Mouse (Mus musculus) cerebellum, adult 2 months (tissue): ENCODE measurements around the gene Shc4. TPM values are rescaled to one million over a fixed set of nuclear protein-coding genes. Genes with fewer than 3 reads are reported as not detected.
A peak's percentile ranks its signal among the peaks of the same experiment; 100 is the strongest.

Source experiments
- DNase-seq, 2 experiments: peaks; one replicate each; pipeline ENCODE4 v3.0.0; 2021
- H3K27ac ChIP-seq: fragments of 200-500 bp; 2 replicates; pipeline ENCODE4 v1.5.1; 2012; ENCODE audit warnings: low read length, control low read depth, inconsistent platforms; ENCODE audit not compliant: insufficient read depth
- H3K27me3 ChIP-seq: fragments of 200-500 bp; 2 replicates; pipeline ENCODE4 v1.6.1; 2012; ENCODE audit warnings: inconsistent platforms, mild to moderate bottlenecking, low read length, moderate library complexity; ENCODE audit not compliant: control insufficient read depth, insufficient read depth
- H3K4me1 ChIP-seq: fragments of 200-500 bp; 2 replicates; pipeline ENCODE4 v1.6.1; 2011; ENCODE audit warnings: low read length; ENCODE audit not compliant: control insufficient read depth, insufficient read depth
- H3K4me3 ChIP-seq: fragments of 200-500 bp; replicated peaks from 2 replicates; pipeline ENCODE3; 2011; ENCODE audit warnings: mild to moderate bottlenecking, low read depth, low read length, control low read depth; ENCODE audit not compliant: insufficient read depth
- CTCF ChIP-seq: fragments of 200-500 bp; IDR thresholded peaks from 2 replicates; pipeline ENCODE4 v1.5.1; 2011; ENCODE audit warnings: low read depth, mild to moderate bottlenecking, control low read depth, low read length, moderate library complexity, borderline replicate concordance; ENCODE audit not compliant: insufficient read depth
- POLR2A ChIP-seq: fragments of 200-500 bp; IDR thresholded peaks from 2 replicates; pipeline ENCODE4 v1.6.1; 2011; ENCODE audit warnings: low read length, control low read depth, borderline replicate concordance; ENCODE audit not compliant: insufficient read depth
- WGBS: fragments of 180-500 bp; shearing (Covaris S2); methylation state at CpG from one replicate; pipeline ENCODE4 v1.1.7; 2018; 5-methylcytosine and 5-hydroxymethylcytosine counted together
- polyA plus RNA-seq: library from polyadenylated mRNA; depleted of rRNA; stranded (reverse); fragments of >200 nt; gene quantifications from 2 replicates; pipeline ENCODE4 v1.2.3, GENCODE M21; 2012

Gene Shc4
- polyA plus RNA-seq, 1 experiment = 7.0 TPM

DNA sequence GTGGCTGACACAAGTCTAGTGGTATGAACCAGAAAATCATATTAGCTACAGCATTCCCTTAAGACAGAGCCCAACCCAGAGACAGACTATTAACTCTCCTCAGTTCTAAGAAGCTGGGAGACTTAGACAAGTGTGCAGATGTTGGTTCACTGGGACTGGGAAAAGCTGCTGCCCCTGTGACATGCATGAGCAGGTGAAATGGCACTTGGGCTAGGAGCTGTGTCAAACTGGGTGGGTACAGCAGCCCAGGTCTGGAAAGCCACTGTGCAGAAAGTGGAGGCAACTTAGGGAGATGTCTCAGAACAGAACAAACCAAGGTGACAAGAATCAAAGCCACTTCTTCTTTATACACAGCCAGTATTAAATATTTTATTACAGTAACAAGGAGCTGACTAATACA lies 10.8 kb upstream of the Shc4 start:
- Histone ChIP-seq H3K4me3 (no peak overlapping the region), H3K27ac (no peak overlapping the region), H3K27me3 (no peaks in the 10 kb centered on the region), H3K4me1 (peaks cover 5% of the 10 kb centered on the region; the same call in 1 of the 2 replicates)
- TF ChIP-seq POLR2A = no peak
- no peak for TF ChIP-seq CTCF
- no peak for DNase-seq

DNA sequence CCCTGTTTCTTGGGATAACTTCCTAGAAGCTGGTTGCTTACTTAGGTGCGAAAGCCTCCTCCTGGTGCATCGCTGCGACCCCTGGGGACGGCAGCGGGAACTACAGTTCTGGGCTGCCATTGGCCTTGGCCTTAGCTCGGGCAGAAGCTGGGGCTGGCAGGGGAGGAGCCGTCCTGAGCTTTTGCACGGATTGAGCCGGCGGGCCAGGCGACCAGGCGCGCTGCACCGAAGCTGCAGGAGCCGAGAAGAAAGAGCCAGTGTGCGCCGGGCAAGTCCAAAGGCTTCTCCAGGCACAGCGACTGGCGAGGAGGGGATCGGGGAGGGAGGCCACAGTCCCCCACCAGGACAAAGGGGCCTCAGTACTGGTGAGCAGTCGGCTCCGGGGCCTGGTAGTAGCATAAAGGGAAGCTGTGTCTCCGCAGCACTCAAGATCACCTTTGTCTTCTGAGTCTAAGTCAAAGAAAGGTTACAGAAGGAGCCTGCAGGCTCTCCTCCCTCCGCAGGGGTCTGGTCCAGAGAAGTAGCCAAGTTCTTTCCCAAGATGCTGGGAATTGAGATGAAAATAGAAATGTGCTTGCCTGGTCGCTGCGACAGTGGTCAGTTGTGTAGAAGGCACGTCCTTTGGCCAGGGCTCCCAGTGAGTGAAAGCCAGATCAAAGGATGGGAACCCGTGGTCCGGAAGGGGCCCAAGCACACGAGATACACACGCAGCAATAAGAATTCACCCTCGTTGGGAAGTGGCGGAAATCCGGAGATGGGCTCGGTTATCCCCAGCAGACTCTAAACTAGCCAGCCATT lies 8.0 kb upstream of the Shc4 start:
- Histone ChIP-seq H3K27ac (peak overlapping the region; percentile 78; the same call in 1 of the 2 replicates), H3K27me3 (no peaks in the 10 kb centered on the region), H3K4me1 (peaks cover 5% of the 10 kb centered on the region; the same call in 1 of the 2 replicates), H3K4me3 (peak overlapping the region; percentile 66)
- peak; percentile 94 to 98 for DNase-seq
- 11% methylated on average over 35 of the region's 35 CpGs for WGBS
- TF ChIP-seq CTCF (peak; percentile 96), POLR2A (no peak)

DNA sequence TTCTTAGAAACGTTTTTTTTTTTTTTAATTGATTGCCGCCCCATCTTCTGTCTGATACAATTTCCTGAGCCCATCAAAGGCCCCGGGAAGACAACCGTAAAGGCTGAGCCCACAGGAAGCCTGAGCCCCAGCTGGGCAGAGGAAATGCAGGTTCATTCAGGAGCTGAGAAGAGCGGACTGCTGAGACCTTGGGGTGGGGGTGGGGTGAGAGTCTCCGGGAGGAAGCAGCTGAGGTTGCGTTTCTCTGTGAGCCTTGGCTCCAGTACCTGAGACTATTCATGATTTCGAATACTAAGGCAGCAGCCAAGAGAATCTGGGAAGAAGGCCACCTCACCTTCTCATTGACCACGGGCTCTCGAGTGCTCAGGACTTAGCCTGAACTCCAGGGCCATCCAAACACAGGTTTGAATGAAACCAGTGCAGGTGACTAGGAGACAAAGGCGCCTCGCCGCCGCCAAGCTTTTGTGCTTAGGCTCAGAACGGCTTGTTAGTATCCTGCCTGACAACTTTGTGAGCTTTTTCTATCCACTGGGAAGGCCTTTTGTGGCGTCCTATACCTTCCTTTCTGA lies 682 bp upstream of the Shc4 start:
- DNase-seq = peak; percentile 39 to 49
- no peaks in the 10 kb centered on the region for H3K27me3 ChIP-seq
- H3K4me3 ChIP-seq = peak overlapping the region; percentile 60
- H3K4me1 ChIP-seq = no peaks in the 10 kb centered on the region
- TF ChIP-seq POLR2A (no peak), CTCF (no peak)
- WGBS = 7% methylated on average over 16 of the region's 16 CpGs
- H3K27ac ChIP-seq = no peak overlapping the region

DNA sequence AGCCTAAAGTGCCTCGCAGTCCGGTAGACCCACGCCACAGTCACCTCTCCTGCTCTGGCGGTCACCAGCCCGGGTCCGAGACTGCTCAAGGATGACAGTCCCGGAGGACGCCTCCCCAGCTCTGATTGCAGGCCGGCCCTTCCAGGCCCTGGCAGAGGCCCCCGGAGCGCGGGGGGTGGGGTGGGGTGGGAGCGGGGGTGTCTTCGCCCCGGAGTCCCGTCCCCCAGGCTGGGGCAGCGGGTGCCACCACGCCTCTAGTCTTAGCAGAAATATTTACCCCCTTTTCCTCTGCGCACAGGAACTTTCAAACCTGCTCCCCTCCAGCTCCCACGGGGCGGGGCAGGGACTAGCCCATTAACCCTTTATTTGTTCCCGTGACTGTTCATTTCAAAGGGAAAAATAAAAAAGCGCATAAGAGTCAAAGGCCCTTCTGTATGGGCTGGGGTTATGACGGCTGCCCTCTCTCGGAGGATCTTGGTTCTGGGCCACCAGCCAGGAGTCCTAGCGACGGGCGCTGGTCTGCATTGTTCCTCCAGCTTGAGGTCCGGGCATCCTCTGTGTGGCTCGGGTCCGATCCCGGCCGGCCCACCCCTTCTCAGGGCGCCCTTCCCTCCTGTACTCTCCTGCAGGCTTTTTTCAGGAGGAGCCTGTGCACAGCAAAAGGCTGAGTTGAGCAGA lies 401 bp downstream of the Shc4 start:
- H3K4me1 ChIP-seq = no peaks in the 10 kb centered on the region
- no peak for TF ChIP-seq CTCF
- TF ChIP-seq POLR2A = no peak
- H3K27ac ChIP-seq = no peak overlapping the region
- H3K27me3 ChIP-seq = no peaks in the 10 kb centered on the region
- DNase-seq = peak; percentile 72 to 74
- peak overlapping the region; percentile 60 for H3K4me3 ChIP-seq
- under 1% methylated on average over 34 of the region's 34 CpGs for WGBS

DNA sequence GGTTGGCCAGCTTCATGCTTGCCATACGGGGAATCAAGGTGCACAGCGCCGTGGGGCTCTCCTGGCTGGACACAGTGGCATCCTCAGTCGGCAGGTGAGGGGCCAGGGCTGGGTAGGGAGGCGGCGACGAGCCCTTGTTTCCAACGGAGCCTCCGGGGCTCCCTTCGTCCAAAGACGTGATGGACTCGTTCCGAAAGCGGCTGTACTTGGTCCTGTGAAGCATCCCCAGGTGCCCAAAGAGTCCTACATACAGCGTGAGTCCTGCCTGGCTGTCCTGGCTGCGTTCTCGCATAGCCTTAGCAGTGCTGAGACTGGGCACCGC lies 901 bp downstream of the Shc4 start:
- no peak overlapping the region for H3K27ac ChIP-seq
- peak overlapping the region; percentile 60 for H3K4me3 ChIP-seq
- DNase-seq = peak; percentile 34 to 49
- TF ChIP-seq CTCF (no peak), POLR2A (no peak)
- H3K27me3 ChIP-seq = no peaks in the 10 kb centered on the region
- H3K4me1 ChIP-seq = no peaks in the 10 kb centered on the region
- 2% methylated on average over 18 of the region's 18 CpGs for WGBS

DNA sequence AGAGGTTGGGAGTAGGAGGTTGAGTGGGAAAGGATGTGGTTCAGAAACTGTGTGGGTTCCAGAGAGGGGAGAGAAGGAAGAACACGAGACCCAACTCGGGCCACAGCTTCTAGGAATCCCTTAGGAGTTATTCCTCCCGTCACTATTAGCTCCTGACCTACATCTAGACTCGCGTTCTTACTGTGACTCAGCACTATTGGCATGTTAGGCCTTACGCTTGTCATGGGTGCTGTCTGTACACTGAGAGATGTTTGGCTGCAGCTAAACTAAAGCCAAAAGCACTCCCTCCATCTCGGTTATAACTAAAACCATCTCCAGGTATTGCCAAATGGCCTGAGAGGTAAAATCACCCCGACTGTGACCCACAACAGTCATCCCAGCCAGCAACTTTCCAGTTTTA lies 7.3 kb downstream of the Shc4 start:
- TF ChIP-seq CTCF (no peak), POLR2A (no peak)
- 80% methylated on average over 8 of the region's 8 CpGs for WGBS
- no peaks in the 10 kb centered on the region; the same call in 1 of the 2 replicates for H3K4me1 ChIP-seq
- no peak overlapping the region for H3K27ac ChIP-seq
- no peak overlapping the region for H3K4me3 ChIP-seq
- no peak for DNase-seq
- H3K27me3 ChIP-seq = no peaks in the 10 kb centered on the region

DNA sequence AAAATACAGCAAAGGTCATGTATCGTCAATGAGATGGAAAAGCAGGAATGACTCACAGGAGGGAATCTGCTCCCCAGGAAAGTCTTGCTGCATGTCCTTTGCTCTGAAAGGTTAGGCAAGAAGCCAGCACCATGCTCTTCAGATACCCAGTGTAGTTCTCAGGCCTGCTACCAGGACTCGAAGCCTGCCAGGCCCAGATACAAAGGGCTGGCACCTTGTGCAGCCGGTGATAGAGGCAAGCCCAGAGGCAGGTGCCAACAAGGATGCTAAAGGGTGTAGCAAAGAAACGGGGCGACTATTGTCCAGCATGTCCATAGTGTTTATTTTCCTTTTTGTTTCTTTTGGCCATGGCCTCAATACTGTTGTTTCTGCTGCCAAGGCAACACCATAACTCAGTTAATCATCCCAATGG lies 17.4 kb downstream of the Shc4 start:
- WGBS = 9% methylated on average over 5 of the region's 5 CpGs
- H3K27ac ChIP-seq = no peak overlapping the region
- DNase-seq = peak in 1 of 2 experiments; percentile 40
- no peak for TF ChIP-seq POLR2A
- no peak for TF ChIP-seq CTCF
- no peak overlapping the region for H3K4me3 ChIP-seq
- no peaks in the 10 kb centered on the region for H3K4me1 ChIP-seq
- H3K27me3 ChIP-seq = no peaks in the 10 kb centered on the region

DNA sequence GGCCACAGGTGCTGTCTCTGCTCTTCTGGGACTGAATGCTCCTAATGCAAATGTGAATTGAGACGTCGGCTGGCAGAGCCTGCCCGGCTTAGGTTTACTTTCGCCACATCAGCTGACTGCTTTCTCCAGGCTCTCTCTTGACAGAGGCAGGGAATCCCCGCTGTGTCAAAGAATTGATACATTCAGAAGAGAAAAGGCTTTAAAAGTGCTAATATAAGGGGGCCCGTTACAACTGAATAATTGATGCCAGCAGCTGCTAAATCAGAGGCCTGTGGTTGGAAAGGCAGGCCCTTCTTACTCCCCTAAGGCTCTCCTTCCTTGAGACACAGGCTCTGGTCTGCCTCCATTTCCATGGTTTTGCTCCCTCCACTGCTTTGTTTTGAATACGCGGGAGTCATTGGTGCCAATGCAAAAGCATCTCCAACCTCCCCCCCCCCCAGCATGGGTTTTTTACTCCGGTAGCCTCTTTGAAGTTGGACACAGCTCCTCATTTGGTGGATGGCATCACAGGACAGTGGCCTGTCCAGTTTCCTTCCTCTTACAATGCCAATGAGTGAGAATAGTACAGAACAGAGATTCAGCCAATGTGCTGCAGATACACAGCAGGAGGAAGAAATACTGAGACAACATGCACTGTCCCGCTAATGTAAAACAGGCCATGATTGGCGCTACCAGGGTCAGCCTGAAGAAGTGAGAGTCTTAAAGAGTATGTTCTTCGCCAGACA lies 18.9 kb downstream of the Shc4 start:
- Histone ChIP-seq H3K4me3 (no peak overlapping the region), H3K4me1 (no peaks in the 10 kb centered on the region), H3K27ac (no peak overlapping the region), H3K27me3 (no peaks in the 10 kb centered on the region)
- no peak for DNase-seq
- no peak for TF ChIP-seq POLR2A
- TF ChIP-seq CTCF = no peak
- 55% methylated on average over 12 of the region's 12 CpGs for WGBS
